Mouse (Mus musculus) skeletal muscle tissue, adult 2 months (tissue): ENCODE results near the gene Klc2.
A peak's percentile ranks its signal among the peaks of the same experiment; 100 is the strongest.
"Not testable (repeated sequence)": the region's sequence is repeated elsewhere in the genome, so short reads cannot be mapped to it uniquely, and the experiment has no call there.

ENCODE experiments used
- DNase-seq: peaks from one replicate; pipeline ENCODE4 v3.0.0-alpha.2; 2012; ENCODE audit warnings: low read depth, low spot score

Klc2 gene

DNA sequence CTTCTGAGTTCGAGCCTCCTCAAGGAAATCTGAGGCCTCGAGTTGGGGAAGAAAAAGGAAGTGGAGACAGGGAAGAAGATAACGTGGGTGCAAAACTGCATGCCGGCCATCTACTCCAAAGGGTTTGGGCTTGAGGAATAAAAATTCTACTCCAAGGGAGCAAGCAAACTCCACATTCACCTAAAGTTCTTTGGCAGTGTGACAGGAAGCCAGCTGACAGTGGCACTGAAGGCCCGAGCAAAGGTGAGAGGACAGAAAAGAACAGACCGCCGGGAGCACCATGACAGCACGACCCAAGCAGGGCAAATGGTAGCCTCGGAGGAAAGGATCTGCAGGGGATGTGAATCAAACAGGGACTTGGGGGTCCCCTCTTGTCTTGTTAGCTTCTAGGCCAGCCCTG is 12.3 kb downstream of the Klc2 start:
- no peak for DNase-seq

DNA sequence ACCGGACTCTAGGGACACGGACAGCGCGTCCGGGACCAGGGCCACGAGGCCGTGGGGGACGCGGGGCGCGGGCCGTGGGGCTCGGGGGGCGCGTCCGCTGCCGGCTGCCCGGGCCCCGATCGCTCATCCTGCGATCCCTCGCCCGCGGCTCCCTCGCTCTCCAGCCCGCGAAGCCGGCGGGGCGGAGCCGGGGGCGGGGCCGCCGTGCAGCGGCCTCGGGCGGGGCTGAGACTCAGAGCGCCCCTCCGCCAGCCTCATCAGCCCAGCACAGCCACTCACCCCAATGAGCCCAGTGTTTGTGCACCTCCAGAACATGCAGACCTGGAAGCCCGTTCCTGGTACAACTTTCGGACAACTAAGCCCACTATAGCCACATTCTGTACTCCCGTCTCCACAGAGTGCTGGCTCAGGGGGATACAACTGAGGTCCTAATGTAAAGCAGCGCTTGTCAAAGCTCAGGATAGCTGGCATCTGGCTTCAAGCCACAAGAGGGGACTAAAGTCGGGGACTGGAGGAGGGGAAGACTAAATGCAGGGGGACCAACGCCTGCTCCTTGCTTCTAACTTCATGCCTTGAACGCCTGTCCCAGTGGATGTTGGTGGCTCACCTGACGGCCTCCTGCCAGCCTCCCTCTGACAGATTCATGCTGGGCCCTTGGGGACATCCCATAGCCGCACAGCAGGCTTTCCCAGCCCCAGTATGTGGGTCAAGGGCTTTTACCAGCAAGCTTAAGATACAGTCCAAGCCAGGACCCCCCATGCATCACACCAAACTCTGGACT is 19.8 kb downstream of the Klc2 start, which contains the start of gene Cnih2:
Gene Cnih2 (minus strand): TSS at position 159 of the 781 bp plus-strand sequence.
- DNase-seq, result no peak

DNA sequence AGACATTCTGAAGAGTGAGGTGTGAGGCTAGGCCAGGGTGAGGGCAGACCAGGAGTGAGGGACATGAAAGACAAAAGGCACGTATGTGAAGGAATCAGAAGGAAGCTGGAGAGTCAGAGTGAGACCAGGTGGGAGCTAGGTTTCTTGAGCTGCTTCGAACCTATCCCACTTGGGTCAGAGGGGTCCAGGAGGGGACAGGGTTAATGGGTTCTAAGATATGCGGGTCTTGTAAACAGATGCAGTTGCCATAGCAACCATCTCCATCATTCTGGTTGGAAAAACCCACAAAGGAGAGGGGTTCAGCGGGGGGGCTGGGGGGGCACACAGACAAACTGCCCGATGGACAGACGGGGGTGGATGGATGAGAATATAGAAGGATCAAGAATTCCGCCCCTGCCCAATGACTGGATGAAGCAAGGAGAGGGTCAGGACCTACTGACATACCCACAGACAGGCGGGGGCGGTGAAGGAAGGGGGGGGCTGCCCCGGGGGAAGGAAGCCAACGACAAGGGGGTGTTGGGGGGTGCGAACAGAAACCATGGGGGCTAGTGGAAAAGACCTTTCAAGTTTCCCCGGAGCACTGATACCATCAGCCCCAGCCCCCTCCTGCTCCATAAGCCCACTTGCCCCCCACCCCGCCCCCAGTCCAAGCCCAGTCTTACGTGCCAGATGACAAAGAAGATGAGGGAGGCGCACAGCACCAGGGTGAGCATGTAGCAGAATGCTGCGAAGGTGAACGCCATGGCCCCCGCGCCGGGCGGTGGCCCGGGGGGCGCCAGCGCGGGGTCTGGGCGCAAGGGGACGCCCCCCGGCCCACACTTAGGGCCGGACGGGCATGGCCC is 20.6 kb downstream of the Klc2 start:
- DNase-seq, result no peak

DNA sequence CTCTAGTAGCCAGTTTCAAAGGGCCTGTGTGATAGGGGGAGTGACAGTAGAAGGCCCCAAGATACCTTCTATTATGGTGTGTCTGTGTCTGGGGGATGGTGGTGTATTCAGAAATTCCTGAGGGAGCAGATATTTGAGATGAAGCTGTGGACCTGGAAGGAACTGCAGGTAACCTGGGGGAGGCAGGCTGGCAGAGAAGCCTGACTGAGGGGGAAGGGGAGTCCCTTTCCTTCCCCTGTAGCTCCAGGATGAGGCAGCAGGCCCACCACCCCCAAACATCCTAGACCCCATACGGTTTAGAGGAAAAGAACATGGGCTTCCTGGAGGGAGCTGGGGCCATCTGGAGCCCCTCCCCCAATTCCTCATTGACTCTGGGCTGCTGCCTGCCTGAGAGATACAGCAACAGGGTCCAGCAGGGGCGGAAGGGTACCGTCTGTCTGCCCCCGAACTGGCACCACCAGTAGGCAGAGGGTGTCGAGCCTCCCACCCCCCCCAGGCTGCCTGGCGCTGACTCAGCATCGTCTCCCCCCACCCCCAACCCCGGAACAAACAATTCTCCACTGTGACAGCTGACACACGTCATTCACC is 22.4 kb downstream of the Klc2 start:
- DNase-seq, result no peak

DNA sequence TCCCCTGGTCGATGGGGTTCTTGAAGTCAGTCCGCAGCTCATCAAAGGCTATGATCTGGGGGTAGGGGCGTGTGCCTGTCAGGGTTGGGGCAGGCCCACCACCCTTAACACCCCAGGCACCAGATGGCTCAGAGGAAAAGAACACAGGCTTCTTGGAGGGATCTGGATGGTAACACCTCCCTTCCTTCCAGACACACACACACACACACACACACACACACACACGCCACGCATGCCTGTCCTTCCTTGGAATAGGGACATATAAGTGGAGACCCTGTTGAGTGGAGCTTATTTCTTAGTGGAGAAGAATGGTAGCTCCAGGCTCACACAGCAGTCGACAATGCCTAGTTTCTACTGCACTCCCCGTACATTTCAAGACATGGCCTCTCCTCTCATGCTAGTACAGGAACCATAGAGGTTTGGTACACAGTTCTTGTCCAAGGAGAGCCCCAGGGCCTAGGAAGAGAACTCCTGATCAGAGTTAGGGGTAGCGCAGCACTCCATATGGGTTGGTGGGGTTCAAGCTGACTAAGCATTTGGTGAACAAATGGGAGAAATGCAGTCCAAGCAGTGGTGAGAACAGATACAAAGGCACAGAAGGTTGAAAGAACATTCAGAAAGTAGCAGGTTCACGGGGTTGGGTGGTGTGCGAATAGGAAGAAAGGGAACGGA is 23.5 kb downstream of the Klc2 start:
- DNase-seq, result no peak

DNA sequence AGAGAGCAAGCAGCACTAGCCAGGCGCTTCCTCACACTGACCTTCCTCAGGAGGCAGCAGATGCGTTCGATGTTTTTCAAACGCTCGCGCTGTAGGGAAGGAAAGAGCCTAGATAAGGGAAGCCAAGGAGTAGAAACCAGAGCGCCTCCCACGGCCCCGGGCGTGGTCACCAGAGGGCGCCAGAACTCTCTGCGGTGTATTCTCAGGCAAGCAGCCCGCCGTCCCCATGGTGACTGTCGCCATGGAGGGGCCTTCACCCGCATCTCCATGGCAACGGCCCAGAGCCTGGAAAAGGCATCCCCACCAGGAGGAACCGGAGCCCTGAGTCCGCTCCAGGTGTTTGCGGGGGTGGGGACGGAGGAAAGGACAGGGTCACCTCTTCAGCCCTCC is 24.1 kb downstream of the Klc2 start:
- DNase-seq, result peak; percentile 72

DNA sequence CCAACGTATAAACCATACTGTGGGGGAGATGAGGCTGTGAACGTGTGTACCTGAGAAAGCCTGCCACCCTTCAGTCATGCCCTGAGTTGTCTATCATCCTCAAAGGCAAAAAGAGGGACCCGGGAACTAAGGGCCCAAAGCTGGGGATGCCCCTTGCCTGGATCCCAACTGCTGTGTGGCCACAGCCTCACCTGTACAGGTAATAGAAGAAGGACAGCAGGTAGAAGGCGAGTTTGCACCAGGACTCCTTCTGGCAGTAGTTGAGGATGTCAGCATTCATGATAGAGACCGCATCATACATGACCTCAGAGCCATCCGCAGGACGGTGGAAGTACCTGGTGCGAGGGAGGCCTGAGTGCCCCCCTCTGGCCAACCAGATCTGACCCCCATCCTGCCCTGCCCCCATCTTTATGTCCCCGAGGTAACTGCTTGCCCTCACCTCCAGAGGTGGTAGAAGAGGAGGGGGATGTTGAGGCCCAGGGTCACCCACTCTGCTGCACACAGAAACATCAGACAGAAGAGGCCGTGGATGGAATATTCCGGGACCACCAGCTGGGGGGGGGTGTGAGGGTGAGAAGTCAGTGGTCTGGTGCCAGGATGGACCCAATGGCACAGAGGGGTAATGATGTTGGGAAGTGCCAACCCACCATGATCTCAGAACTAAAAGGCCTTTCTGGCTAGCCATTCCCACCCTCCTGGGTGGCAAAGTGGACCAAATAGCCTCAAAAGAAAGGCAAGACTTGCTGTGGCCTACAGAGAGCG is 24.7 kb downstream of the Klc2 start:
- DNase-seq, result no peak

DNA sequence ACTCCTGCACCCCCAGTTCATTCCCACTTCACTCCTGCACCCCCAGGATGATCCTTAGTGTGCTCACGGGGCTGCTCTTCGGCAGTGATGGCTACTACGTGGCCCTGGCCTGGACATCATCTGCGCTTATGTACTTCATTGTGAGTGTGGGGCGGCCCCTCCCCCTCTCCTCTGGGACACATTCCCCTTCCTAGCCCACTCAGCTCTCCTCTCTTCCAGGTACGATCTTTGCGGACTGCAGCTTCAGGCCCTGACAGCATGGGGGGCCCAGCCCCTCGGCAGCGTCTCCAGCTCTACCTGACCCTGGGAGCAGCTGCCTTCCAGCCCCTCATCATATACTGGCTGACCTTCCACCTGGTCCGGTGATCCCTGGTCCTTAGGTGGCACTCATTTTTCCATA is 26.3 kb downstream of the Klc2 start:
- DNase-seq, result no peak

DNA sequence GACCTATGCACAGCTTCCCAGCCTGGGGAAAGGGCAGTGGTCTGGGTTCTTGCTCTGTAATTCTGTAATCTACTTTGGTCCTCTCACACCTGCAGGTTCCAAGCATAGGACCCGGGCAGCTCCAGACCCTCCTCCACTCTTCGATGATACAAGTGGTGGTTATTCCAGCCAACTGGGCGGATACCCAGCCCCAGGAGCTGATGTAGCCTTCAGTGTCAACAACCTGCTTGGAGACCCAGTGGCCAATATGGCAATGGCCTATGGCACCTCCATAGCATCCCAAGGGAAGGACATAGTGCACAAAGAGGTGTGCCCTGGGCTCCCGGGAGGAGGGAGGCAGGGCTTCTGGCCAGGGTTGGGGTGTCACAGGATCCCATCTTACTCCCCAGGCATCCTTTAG is 29.0 kb downstream of the Klc2 start:
- DNase-seq, result no peak

DNA sequence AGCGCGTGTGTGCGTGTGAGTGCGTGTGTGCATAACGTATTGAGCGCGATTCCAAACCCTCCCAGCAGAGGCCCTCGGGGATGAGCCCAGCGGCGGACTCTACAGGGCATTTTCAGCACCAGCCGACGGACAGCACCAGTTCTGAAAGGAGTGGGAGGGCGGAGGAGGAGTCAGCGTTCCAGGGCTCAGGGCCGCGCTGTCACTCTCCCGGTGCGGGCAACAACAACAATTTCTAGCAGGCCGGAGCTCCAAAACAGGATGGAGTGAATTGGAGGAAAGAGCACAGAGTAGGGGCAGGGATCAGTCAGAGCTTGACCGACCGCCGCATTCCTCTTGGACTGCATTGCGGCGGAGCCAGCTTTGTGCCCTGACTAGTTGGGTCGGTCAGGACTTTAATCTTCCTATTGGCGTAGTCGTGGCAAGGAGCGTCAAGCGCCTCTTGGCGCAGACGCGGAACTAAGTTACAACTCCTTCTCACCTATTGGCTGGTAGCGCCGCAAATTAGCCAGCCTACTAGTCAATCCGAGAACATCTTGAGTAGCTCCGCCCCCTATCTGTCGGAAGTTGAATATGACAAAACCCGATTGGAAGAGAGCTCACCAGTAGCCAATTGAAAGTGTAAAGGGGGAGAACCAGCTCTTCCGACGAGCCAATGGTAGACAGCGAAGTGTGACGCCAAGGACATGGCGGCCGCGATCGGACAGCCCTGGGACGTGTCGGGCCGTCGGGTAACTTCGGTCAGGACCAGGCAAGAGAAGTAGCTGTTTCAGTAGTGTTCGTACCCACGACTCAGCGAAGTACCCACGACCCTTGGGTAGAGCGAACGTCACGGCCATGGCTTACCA is 30.3 kb downstream of the Klc2 start, which contains the start of gene Yif1a:
Gene Yif1a (plus strand): TSS at position 655 of the 845 bp plus-strand sequence.
- DNase-seq, result peak; percentile 97

DNA sequence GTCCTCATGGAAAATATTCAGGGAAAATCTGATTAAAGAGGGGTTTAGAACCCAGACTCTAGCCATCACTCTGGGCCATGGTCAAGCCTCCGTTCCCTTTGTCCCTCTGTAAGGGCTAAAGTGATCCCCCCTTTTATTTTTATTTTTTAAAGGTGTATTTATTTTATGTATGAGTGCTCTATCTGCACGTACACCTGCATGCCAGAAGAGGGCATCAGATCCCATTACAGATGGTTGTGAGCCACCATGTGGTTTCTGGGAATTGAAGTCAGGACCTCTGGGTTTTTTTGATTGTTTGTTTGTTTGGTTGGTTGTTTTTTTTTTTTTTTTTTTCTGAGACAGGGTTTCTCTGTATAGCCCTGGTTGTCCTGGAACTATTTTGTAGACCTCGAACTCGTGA is 31.8 kb downstream of the Klc2 start:
- not testable (repeated sequence) for DNase-seq

DNA sequence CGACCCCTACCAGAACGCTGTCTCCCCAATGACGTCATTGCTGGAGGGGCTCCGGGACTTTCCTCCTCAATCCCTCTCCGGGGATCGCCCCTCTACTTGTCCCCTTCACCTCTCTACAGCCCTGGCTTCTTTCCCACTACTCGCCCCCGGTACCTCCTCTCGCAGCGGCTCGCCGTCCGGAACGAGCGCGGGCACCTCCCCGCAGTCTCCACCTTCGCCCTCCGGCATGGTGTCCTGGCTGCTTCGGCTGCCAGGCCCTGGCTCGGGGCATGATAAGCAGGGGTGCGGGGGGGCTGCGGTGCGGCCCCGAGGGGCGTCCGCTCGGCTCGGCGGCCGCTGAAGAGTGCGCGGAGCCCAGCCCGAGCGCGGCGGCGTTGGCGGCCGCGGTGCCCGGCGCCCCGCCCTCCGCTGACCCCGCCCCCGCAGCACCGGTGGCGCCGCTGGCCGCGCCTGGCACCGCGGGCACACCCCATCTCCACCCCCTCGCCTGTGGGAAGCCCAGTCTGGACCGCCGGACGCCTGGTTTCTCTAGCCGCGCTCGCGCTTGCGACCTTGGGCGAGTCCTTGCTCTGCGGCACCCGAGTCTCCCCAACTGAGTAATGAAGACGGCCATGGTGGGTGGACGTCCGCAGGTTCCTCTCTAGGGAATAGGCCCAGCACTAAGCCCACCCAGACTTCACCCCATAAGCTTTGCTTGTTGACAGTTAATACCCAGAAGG is 33.1 kb downstream of the Klc2 start, which contains the start of gene Tmem151a:
Gene Tmem151a (minus strand): TSS at position 387 of the 719 bp plus-strand sequence.
- DNase-seq, result no peak

DNA sequence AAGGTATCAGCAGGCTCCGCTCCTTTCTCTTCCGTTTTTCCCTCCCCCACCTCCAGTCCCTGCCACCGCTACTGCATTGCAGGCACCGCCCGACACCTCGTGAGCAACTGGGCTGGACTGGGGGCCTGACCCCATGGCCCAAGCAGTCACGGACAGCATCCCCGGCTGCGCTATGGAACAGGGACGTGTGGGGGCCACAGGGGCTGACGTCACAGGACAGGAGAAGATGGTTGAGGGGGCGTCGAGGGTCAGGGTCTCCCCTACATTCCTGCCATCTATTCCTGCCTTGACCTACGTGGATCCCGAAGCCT is 33.6 kb downstream of the Klc2 start:
- DNase-seq, result no peak

DNA sequence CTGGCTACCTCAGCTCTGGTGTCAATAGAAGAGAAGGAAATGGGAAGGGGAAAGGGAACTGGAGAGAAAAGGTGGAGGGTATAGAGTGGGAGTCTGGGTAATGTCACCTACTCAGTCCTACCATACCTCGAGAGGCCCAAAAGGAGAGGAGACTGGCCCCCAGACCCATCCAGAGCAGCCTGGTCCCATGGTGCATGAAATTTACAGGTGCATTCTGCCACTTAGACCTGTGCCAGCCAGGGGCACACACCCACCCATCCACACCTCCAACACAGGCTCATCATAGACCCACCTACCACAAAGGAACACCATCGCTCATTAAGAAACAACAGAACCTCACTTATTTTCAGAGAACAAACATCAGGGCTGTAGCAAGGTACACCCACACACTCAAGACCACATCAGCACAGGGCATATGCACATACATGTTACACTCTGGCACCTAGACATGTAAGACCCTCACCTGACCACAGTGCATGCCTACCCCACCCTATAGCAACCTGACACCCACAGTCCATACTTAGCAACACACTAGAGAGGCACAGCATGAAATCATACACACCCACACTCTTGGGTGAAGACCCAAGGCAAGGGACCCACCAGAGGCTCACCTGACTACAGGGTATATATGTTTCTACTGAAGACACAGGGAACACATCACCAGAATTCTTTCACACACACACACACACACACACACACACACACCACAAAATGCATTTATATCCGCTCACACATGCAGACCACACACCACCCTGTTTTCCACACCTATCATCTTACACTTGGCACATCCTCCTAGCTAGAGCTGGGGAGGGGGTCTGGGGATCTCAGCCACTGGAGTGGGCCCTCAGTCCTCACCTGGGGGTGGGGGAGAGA is 34.2 kb downstream of the Klc2 start:
- no peak for DNase-seq

DNA sequence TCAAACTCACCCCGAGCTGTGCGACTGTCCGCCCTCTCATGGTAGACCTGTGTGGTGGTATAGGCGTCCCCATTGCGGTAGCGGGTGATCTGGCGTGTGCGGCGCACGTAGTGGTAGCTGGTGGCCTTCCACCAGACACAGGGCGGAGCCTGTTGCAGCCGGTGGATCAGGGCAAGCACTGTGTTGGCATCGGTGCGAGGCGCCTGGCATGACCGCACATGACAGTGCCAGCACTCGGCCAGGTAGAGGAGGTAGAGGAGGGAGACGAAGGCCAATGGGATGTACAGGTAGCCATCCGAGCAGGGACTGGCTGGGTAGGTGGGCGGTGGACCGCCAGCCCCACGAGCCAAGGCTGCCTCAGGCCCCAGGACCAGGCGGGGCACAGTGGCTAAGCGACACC is 35.8 kb downstream of the Klc2 start:
- DNase-seq, result no peak

DNA sequence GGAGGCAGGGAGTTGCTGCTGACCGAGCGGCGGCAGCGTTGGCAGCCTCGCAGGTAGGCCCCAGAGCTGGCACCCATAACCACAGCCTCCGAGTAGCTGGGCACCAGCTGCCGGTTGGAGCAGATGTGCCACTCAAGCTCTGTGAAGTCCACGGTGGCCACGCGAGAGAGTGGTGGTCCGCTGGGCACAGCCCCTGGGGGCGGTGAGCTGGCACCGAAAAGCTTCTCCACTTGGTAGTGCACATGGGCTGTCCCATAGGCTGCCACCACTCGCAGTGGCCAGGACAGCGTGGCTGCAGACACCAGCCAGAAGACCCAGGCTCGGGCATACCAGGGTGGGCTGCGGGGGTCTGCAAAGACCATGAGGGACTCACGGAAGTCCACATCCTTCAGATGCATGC is 36.4 kb downstream of the Klc2 start:
- DNase-seq, result no peak

DNA sequence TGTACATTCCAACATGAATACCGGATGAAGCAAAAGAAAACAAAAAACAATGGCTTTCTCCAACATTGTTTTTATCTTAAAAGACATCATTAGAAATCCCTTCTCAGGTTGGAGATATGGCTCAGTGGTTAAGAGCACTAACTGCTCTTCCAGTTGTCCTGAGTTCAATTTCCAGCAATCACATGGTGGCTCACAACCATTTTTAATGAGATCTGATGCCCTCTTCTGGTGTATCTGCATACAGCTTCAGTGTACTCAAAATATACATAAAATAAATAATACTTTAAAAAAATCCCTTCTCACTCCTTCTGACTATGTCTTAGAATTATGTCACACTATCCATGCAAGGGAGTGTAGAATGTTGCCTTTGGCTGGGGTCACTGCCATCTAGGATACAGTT is 39.1 kb downstream of the Klc2 start:
- no peak for DNase-seq

DNA sequence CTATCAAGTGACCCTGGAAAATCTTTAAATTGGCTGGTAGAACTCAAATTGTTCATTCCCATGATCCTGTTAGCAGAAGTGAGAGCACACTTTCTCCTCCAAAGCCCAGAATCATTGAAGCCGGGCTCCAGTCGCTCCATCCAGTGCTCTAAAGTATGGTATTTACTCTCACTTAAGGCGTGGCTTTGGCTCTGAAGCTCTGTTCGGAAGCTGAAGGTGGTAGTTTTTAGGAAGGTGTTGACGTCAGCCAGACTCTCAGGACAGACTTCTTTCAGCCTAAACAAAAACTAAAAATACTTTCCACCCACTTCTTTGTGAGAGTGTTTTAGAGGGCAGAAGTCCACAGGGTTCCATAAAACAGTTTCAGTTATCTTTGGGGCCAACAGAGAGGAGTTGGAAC is 44.8 kb downstream of the Klc2 start:
- DNase-seq, result no peak

DNA sequence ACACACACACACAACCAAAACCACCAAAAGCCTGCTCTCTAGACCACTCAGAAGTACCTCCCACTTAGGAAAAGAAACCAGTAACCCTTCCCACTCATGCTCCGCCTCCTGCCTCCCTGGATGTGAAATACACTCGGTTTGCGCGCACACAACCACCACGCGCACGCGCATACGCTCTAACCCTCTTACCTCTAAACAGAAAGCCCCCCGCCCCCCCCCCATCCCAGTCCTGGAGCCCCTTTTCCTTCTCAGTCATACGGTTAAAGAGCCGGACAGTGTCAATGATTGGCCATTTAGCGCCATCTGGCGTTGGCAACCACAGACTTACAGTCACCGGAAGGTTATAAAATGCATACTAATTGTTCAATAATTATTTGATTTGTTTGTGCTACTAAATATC is 45.3 kb downstream of the Klc2 start:
- DNase-seq, result no peak
